Mouse (Mus musculus) liver, postnatal 0 days (tissue): ENCODE data around the gene Pcbp1.

Experiments
- CTCF ChIP-seq: sonication (generic); IDR thresholded peaks from 2 replicates; pipeline ENCODE4 v1.5.1; 2016; ENCODE audit warnings: antibody characterized with exemption, low read depth
- EP300 ChIP-seq: IDR thresholded peaks from 2 replicates; pipeline ENCODE4 v1.6.1; 2016; ENCODE audit warnings: antibody characterized with exemption, low read depth, mild to moderate bottlenecking

GRCm38 (mm10) chr6:86523755-86524434, 2.2 kb downstream of the Pcbp1 start:
- TF ChIP-seq EP300 (no peak), CTCF (no peak)
